ENCODE assay signal across 12 mouse cellular contexts in the genomic region with DNA sequence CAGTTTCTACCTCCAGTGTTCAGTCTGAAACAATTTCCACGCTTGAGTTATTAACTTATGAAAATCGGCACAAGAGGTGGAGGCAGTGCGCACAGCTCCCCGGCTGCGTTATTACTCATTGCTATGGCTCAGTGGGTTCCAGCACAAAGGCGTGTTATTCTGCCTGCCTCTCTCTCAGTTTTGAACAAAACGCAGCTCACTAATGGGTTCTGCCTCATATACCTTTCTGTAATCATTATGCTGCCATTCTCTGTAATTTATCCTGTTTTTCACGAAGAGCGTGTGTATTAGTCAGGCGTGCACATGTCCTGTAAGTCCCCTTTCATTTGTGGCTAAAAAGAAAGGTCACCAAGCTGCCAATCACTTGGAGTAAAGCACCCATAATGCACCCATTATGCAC.
A peak's percentile ranks its signal among the peaks of the same experiment; 100 is the strongest.
DNase-seq lines count a peak whose midpoint lies in the region; ATAC-seq and TF ChIP-seq lines count a peak whose summit lies in the region.
"Had no signal": no experiment of that assay in that cellular context is flagged by ENCODE, and none has a peak within 500 bp of the region (broad histone marks: within the 10 kb centered on the region; RNA-seq: fewer than 3 reads in every experiment).

No protein-coding gene starts in this region.

- no peaks in the 10 kb centered on the region for H3K4me1 ChIP-seq in kidney, postnatal 0 days (replicated peaks; ENCODE audit: insufficient read depth, low read length)
- H3K4me1 ChIP-seq in kidney, embryonic 14.5 days (ENCODE audit: control insufficient read depth, insufficient read depth, low read length) = peaks cover 19% of the 10 kb centered on the region; the same call in 1 of the 2 replicates
- H3K4me1 ChIP-seq in forebrain, embryonic 14.5 days (ENCODE audit: control insufficient read depth, insufficient read depth, low read length) = peaks cover 15% of the 10 kb centered on the region
- H3K4me1 ChIP-seq in midbrain, embryonic 14.5 days (ENCODE audit: control insufficient read depth, insufficient read depth, low read length) = 0 out of 2 replicates have a peak, but pooled peaks cover 9% of the 10 kb centered on the region

- no peak overlapping the region for H3K27ac ChIP-seq in kidney, postnatal 0 days
- H3K27ac ChIP-seq in kidney, embryonic 14.5 days (ENCODE audit: low read depth, low read length) = no peak overlapping the region
- H3K27ac ChIP-seq in forebrain, embryonic 14.5 days (ENCODE audit: low read depth, low read length) = no peak overlapping the region
- 0 out of 2 replicates have a peak overlapping the region, but pooled peaks have one; percentile 20 for H3K27ac ChIP-seq in midbrain, embryonic 14.5 days (replicated peaks; ENCODE audit: low read depth, low read length)
- H3K27ac ChIP-seq: heart, embryonic 13.5 days had no signal

- H3K9me3 ChIP-seq in kidney, postnatal 0 days (replicated peaks; ENCODE audit: low read length) = no peaks in the 10 kb centered on the region
- H3K9me3 ChIP-seq in kidney, embryonic 14.5 days (ENCODE audit: control insufficient read depth, low read length) = no peaks in the 10 kb centered on the region
- no peaks in the 10 kb centered on the region for H3K9me3 ChIP-seq in forebrain, embryonic 14.5 days (replicated peaks; ENCODE audit: control insufficient read depth, low read length)
- no peaks in the 10 kb centered on the region for H3K9me3 ChIP-seq in midbrain, embryonic 14.5 days (ENCODE audit: control insufficient read depth, low read length)
- H3K9me3 ChIP-seq: heart, embryonic 13.5 days; megakaryocyte, embryonic 14.5 days had no signal

- peak; percentile 65 for DNase-seq in kidney, postnatal 0 days (ENCODE audit: low spot score)
- peak; percentile 79 for DNase-seq in forebrain, embryonic 14.5 days (ENCODE audit: low spot score)
- peak; percentile 53 for DNase-seq in midbrain, embryonic 14.5 days
- peak; percentile 23 for DNase-seq in splenic B cell, adult 2 months (ENCODE audit: low read depth, low spot score)
- no peak for DNase-seq in thymus, adult 18-20 months
- no peak for DNase-seq in layer of hippocampus, postnatal 25 days (ENCODE audit: extremely low spot score in 1 of 2, low spot score in 1 of 2)
- DNase-seq: cerebellum, adult 11-12 months had no signal

- 48% methylated on average over 10 of the region's 10 CpGs for WGBS in kidney, postnatal 0 days
- 37% methylated on average over 10 of the region's 10 CpGs for WGBS in kidney, embryonic 14.5 days
- 6% methylated on average over 10 of the region's 10 CpGs for WGBS in forebrain, embryonic 14.5 days
- WGBS in midbrain, embryonic 14.5 days = 40% methylated on average over 10 of the region's 10 CpGs

- TF ChIP-seq CTCF in kidney, postnatal 0 days (IDR thresholded peaks at IDR 0.05; ENCODE audit: low read depth) = no peak

- H3K4me3 ChIP-seq in kidney, postnatal 0 days (replicated peaks; ENCODE audit: low read depth, low read length) = no peak overlapping the region
- H3K4me3 ChIP-seq in kidney, embryonic 14.5 days (ENCODE audit: low read length) = no peak overlapping the region
- H3K4me3 ChIP-seq in forebrain, embryonic 14.5 days (ENCODE audit: low read depth, low read length) = no peak overlapping the region
- no peak overlapping the region for H3K4me3 ChIP-seq in midbrain, embryonic 14.5 days (replicated peaks; ENCODE audit: low read depth, low read length)
- H3K4me3 ChIP-seq: heart, embryonic 13.5 days; megakaryocyte, embryonic 14.5 days had no signal

- H3K36me3 ChIP-seq in kidney, postnatal 0 days (ENCODE audit: insufficient read depth, low read length) = no peaks in the 10 kb centered on the region
- no peaks in the 10 kb centered on the region for H3K36me3 ChIP-seq in kidney, embryonic 14.5 days (ENCODE audit: control insufficient read depth, insufficient read depth, low read length)
- no peaks in the 10 kb centered on the region for H3K36me3 ChIP-seq in forebrain, embryonic 14.5 days (ENCODE audit: control insufficient read depth, insufficient read depth, low read length)
- H3K36me3 ChIP-seq in midbrain, embryonic 14.5 days (ENCODE audit: control insufficient read depth, insufficient read depth, low read length) = no peaks in the 10 kb centered on the region
- no peaks in the 10 kb centered on the region for H3K36me3 ChIP-seq in splenic B cell, adult 2 months (ENCODE audit: control insufficient read depth, insufficient read depth, low read length, poor library complexity, severe bottlenecking)
- H3K36me3 ChIP-seq: heart, embryonic 13.5 days had no signal

- peak overlapping the region; percentile 12 for H3K4me2 ChIP-seq in kidney, postnatal 0 days (ENCODE audit: low read length)
- H3K4me2 ChIP-seq in kidney, embryonic 14.5 days (replicated peaks; ENCODE audit: low read depth, low read length) = no peak overlapping the region
- H3K4me2 ChIP-seq in forebrain, embryonic 14.5 days (ENCODE audit: low read length) = peak overlapping the region; percentile 28
- no peak overlapping the region for H3K4me2 ChIP-seq in midbrain, embryonic 14.5 days (ENCODE audit: low read length)
- H3K4me2 ChIP-seq: heart, embryonic 13.5 days; liver, embryonic 11.5 days had no signal

- peak; percentile 48; the same call in 1 of the 2 replicates for ATAC-seq in kidney, postnatal 0 days (replicated peaks; ENCODE audit: low FRiP score, low read depth)
- ATAC-seq in kidney, embryonic 14.5 days (ENCODE audit: low FRiP score, low TSS enrichment) = no peak
- peak; percentile 75 for ATAC-seq in forebrain, embryonic 14.5 days
- ATAC-seq in midbrain, embryonic 14.5 days (ENCODE audit: low FRiP score, low TSS enrichment) = no peak
- ATAC-seq: lung, postnatal 0 days had no signal

- H3K27me3 ChIP-seq in kidney, postnatal 0 days (ENCODE audit: insufficient read depth, low read length) = no peaks in the 10 kb centered on the region
- no peaks in the 10 kb centered on the region for H3K27me3 ChIP-seq in kidney, embryonic 14.5 days (ENCODE audit: control insufficient read depth, insufficient read depth, low read length)
- H3K27me3 ChIP-seq in forebrain, embryonic 14.5 days (replicated peaks; ENCODE audit: control insufficient read depth, insufficient read depth, low read length) = no peaks in the 10 kb centered on the region
- no peaks in the 10 kb centered on the region; the same call in 1 of the 2 replicates for H3K27me3 ChIP-seq in midbrain, embryonic 14.5 days (ENCODE audit: control insufficient read depth, insufficient read depth, low read length)
- H3K27me3 ChIP-seq in splenic B cell, adult 2 months (ENCODE audit: control insufficient read depth, insufficient read depth, low read length, poor library complexity, severe bottlenecking) = no peaks in the 10 kb centered on the region

- no peak overlapping the region for H3K9ac ChIP-seq in kidney, postnatal 0 days (ENCODE audit: low read depth, low read length)
- H3K9ac ChIP-seq in kidney, embryonic 14.5 days (ENCODE audit: low read depth, low read length) = no peak overlapping the region
- H3K9ac ChIP-seq in forebrain, embryonic 14.5 days (ENCODE audit: low read length) = no peak overlapping the region
- H3K9ac ChIP-seq in midbrain, embryonic 14.5 days (replicated peaks; ENCODE audit: low read length) = no peak overlapping the region
- H3K9ac ChIP-seq: heart, embryonic 13.5 days had no signal

Comparison
In these comparisons a context has a peak if more than half of its experiments do, and no peak if none do; other contexts are left out.
1. ATAC-seq: peak in kidney, postnatal 0 days (single experiment) and forebrain, embryonic 14.5 days (single experiment); none in kidney, embryonic 14.5 days (single experiment) and midbrain, embryonic 14.5 days (single experiment).
2. H3K4me2 ChIP-seq: peak in kidney, postnatal 0 days (single experiment) and forebrain, embryonic 14.5 days (single experiment); none in kidney, embryonic 14.5 days (single experiment) and midbrain, embryonic 14.5 days (single experiment).
3. DNase-seq: peak in kidney, postnatal 0 days (single experiment), forebrain, embryonic 14.5 days (single experiment), midbrain, embryonic 14.5 days (single experiment) and splenic B cell, adult 2 months (single experiment); none in thymus, adult 18-20 months (0 of 2) and layer of hippocampus, postnatal 25 days (0 of 2).